Mouse (Mus musculus) spleen, adult 2 months (tissue): Measurements from ENCODE around the gene Ddx39. TPM values are rescaled to one million over a fixed set of nuclear protein-coding genes. Genes with fewer than 3 reads are reported as not detected.

ENCODE experiments used
- DNase-seq, 2 experiments: peaks; one replicate each; pipeline versions ENCODE4 v3.0.0 to v3.0.0-alpha.2; 2012 to 2021; ENCODE audit warnings: low spot score in 2 of 2, low read depth in 1 of 2
- H3K27ac ChIP-seq: fragments of 200-500 bp; 2 replicates; pipeline ENCODE4 v1.5.1; 2012; ENCODE audit warnings: low read length, inconsistent platforms; ENCODE audit not compliant: insufficient read depth
- H3K27me3 ChIP-seq: fragments of 200-500 bp; 2 replicates; pipeline ENCODE4 v1.6.1; 2012; ENCODE audit warnings: mild to moderate bottlenecking, moderate library complexity, low read length, inconsistent platforms; ENCODE audit not compliant: control insufficient read depth, insufficient read depth
- H3K36me3 ChIP-seq: fragments of 200-500 bp; 2 replicates; pipeline ENCODE4 v1.6.1; 2012; ENCODE audit warnings: mild to moderate bottlenecking, low read length, inconsistent platforms; ENCODE audit not compliant: control insufficient read depth, insufficient read depth
- H3K4me1 ChIP-seq: fragments of 200-500 bp; 2 replicates; pipeline ENCODE4 v1.6.1; 2011; ENCODE audit warnings: inconsistent platforms; ENCODE audit not compliant: control insufficient read depth, insufficient read depth, insufficient read length
- H3K4me3 ChIP-seq: fragments of 200-500 bp; 2 replicates; pipeline ENCODE4 v1.5.1; 2011; ENCODE audit warnings: mild to moderate bottlenecking, inconsistent platforms; ENCODE audit not compliant: insufficient read depth, insufficient read length; ENCODE audit errors: extremely low read depth
- CTCF ChIP-seq: fragments of 200-500 bp; IDR thresholded peaks from 2 replicates; pipeline ENCODE4 v1.5.1; 2011; ENCODE audit warnings: mild to moderate bottlenecking, inconsistent platforms; ENCODE audit not compliant: insufficient read depth, insufficient read length, insufficient replicate concordance; ENCODE audit errors: extremely low read depth
- POLR2A ChIP-seq: fragments of 200-500 bp; IDR thresholded peaks from 2 replicates; pipeline ENCODE4 v1.6.1; 2011; ENCODE audit warnings: low read depth, low read length, inconsistent platforms
- WGBS: fragments of 180-500 bp; shearing (Covaris S2); methylation state at CpG from one replicate; pipeline ENCODE4 v1.1.7; 2018; 5-methylcytosine and 5-hydroxymethylcytosine counted together
- polyA plus RNA-seq: library from polyadenylated mRNA; depleted of rRNA; stranded (reverse); fragments of >200 nt; gene quantifications from 2 replicates; pipeline ENCODE4 v1.2.3, GENCODE M21; 2012

Gene Ddx39
- polyA plus RNA-seq, 1 experiment, result 52.9 TPM

DNA sequence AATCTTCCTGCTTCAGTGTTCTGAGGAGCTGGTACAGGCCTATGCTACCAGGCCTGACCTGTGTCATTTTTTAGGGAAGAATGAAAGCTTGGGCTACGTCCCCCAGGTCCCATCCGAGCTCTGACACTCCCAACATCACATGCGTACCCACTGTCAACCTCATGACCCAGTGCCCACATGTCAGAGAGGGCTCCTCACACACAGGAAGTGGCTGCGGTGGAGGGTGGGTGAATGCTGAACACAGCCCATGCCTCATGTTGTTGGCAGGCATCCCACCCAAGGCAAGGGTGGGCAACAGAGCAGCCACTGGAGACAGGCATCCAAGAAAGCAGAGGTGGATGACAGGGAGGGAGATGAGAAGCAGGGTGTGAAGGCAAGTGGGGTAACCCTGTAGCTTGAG lies 21.7 kb downstream of the Ddx39 start:
- H3K4me1 ChIP-seq, result peaks cover 31% of the 10 kb centered on the region; the same call in 1 of the 2 replicates
- 13% methylated on average over 4 of the region's 4 CpGs for WGBS

GRCm38 (mm10) chr8:83737346-83737745 lies 22.4 kb downstream of the Ddx39 start:
- Histone ChIP-seq H3K4me3 (peak overlapping the region; percentile 92; the same call in 1 of the 2 replicates), H3K27me3 (no peaks in the 10 kb centered on the region), H3K27ac (peak overlapping the region; percentile 98), H3K4me1 (peaks cover 33% of the 10 kb centered on the region; the same call in 1 of the 2 replicates), H3K36me3 (peaks cover 19% of the 10 kb centered on the region)
- no peak for DNase-seq
- 88% methylated on average over 4 of the region's 4 CpGs for WGBS
- TF ChIP-seq POLR2A (no peak), CTCF (no peak)

More for the DNA sequence above, 21.7 kb downstream of the Ddx39 start:
- TF ChIP-seq POLR2A, result no peak
- no peak for TF ChIP-seq CTCF
- no peak overlapping the region; the same call in 1 of the 2 replicates for H3K4me3 ChIP-seq
- H3K36me3 ChIP-seq, result peaks cover 25% of the 10 kb centered on the region
- DNase-seq, result peak; percentile 74 to 78
- H3K27me3 ChIP-seq, result no peaks in the 10 kb centered on the region
- peak overlapping the region; percentile 98 for H3K27ac ChIP-seq

- peaks cover 39% of the 10 kb centered on the region; the same call in 1 of the 2 replicates for H3K4me1 ChIP-seq
- H3K4me3 ChIP-seq, result peak overlapping the region; percentile 92; the same call in 1 of the 2 replicates
- TF ChIP-seq CTCF (no peak), POLR2A (no peak)
Measured at GRCm38 (mm10) chr8:83737852-83738562, 23.0 kb downstream of the Ddx39 start.

GRCm38 (mm10) chr8:83738949-83739710 lies 24.2 kb downstream of the Ddx39 start:
- 67% methylated on average over 10 of the region's 10 CpGs for WGBS
- no peaks in the 10 kb centered on the region for H3K27me3 ChIP-seq
- peak overlapping the region; percentile 92 for H3K4me3 ChIP-seq
- H3K27ac ChIP-seq, result peak overlapping the region; percentile 98
- no peak for TF ChIP-seq CTCF
- no peak for TF ChIP-seq POLR2A
- H3K4me1 ChIP-seq, result peaks cover 40% of the 10 kb centered on the region; the same call in 1 of the 2 replicates
- peaks cover 2% of the 10 kb centered on the region for H3K36me3 ChIP-seq
- no peak for DNase-seq

More at GRCm38 (mm10) chr8:83737852-83738562, 23.0 kb downstream of the Ddx39 start:
- Histone ChIP-seq H3K27me3 (no peaks in the 10 kb centered on the region), H3K36me3 (peaks cover 14% of the 10 kb centered on the region), H3K27ac (peak overlapping the region; percentile 98)
- WGBS, result 35% methylated on average over 4 of the region's 4 CpGs
- DNase-seq, result peak; percentile 55 to 70

DNA sequence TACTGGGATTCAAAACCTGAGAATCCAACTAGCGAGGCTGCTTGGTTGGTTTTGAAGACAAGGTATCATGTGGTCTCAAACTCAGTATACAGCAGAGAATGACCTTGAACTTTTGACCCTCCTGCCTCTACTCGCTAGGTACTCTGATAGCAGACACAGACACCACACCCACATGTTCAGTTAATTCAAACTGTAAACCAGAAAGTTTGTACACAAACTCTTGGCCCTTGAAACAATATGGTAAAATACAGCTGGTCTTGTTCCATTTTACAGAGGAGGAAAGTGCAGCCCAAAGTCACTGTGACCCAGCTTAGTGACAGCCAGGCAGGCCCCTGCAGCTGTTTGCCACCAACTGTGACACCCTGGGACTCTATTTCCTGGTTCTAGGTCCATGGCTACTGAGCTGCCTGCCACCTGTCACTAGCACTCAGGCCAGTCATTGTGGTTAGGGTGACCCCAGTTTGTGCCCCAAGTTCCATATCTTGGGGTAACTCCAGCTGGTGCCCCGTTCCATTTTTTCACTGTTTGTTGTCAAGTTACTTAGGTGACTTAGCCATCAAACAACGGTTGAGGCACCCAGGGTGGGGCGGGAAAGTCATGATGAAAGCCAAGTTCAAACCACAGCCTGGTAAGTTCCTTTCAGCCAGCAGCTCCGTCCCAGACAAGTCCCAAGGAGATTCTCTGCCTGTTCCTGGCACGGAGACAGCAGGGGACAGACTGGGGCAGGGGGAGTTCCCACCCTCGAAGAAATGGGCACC lies 24.9 kb downstream of the Ddx39 start:
- H3K4me1 ChIP-seq, result peaks cover 40% of the 10 kb centered on the region; the same call in 1 of the 2 replicates
- DNase-seq, result peak; percentile 57 to 81
- H3K27ac ChIP-seq, result peak overlapping the region; percentile 98
- 7% methylated on average over 8 of the region's 8 CpGs for WGBS
- peaks cover 1% of the 10 kb centered on the region; the same call in 1 of the 2 replicates for H3K36me3 ChIP-seq
- peak overlapping the region; percentile 92 for H3K4me3 ChIP-seq
- TF ChIP-seq CTCF (no peak), POLR2A (no peak)
- H3K27me3 ChIP-seq, result no peaks in the 10 kb centered on the region

DNA sequence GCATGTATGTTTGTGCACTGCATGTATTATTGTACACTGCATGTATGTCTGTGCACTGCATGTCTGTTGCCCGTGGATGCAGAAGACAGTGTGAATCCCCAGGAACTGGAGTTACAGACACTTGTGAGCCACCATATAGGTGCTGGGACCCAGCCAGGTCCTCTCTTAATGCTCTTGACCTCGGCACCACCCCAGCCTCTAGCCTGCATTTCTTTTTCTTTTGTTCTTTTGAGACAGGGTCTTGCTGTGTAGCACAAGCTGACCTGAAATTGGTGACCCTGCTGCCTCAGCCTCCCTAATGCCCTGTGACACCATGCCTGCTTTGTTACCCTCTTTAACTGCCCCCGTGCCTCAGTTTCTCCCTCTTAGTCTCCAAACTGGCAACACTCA lies 25.6 kb downstream of the Ddx39 start:
- DNase-seq, result peak in 1 of 2 experiments; percentile 25
- TF ChIP-seq CTCF, result no peak
- TF ChIP-seq POLR2A, result no peak
- H3K27me3 ChIP-seq, result no peaks in the 10 kb centered on the region
- peaks cover 34% of the 10 kb centered on the region; the same call in 1 of the 2 replicates for H3K4me1 ChIP-seq
- WGBS, result 1% methylated on average over 3 of the region's 3 CpGs
- H3K4me3 ChIP-seq, result peak overlapping the region; percentile 92
- peaks cover 1% of the 10 kb centered on the region; the same call in 1 of the 2 replicates for H3K36me3 ChIP-seq
- H3K27ac ChIP-seq, result peak overlapping the region; percentile 98
